Mouse (Mus musculus) MEL (cell line): Measurements from ENCODE around the gene Nup205. TPM values are rescaled to one million over a fixed set of nuclear protein-coding genes. Genes with fewer than 3 reads are reported as not detected.

Source experiments
- DNase-seq: peaks from one replicate; pipeline ENCODE4 v3.0.0; 2011; ENCODE audit warnings: low read depth, low spot score
- H3K27ac ChIP-seq: 2 replicates; pipeline ENCODE4 v1.5.1; 2012; ENCODE audit warnings: low read depth, mild to moderate bottlenecking, control low read depth, low read length, moderate library complexity; ENCODE audit not compliant: control insufficient read depth
- H3K27me3 ChIP-seq, 2 experiments: fragments of 150-350 bp in 1 of 2; sonication (generic) in 1 of 2; 2 replicates each; pipeline ENCODE4 v1.6.1; 2012; ENCODE audit warnings: low read length in 2 of 2, mild to moderate bottlenecking in 2 of 2, improper control_type of control experiment in 1 of 2, moderate library complexity in 1 of 2; ENCODE audit not compliant: insufficient read depth in 2 of 2, control insufficient read depth in 1 of 2
- H3K36me3 ChIP-seq, 2 experiments: 2 replicates each; pipeline ENCODE4 v1.6.1; 2012 to 2014; ENCODE audit warnings: low read length in 2 of 2, improper control_type of control experiment in 1 of 2, inconsistent platforms in 1 of 2, mild to moderate bottlenecking in 1 of 2; ENCODE audit not compliant: insufficient read depth in 2 of 2, control insufficient read depth in 1 of 2
- H3K4me1 ChIP-seq, 2 experiments: fragments of 150-350 bp in 1 of 2; sonication (generic) in 1 of 2; 2 replicates each; pipeline ENCODE4 v1.6.1; 2012; ENCODE audit warnings: low read length in 2 of 2, improper control_type of control experiment in 1 of 2, mild to moderate bottlenecking in 1 of 2; ENCODE audit not compliant: insufficient read depth in 2 of 2, control insufficient read depth in 1 of 2
- H3K4me3 ChIP-seq, 2 experiments: fragments of 150-350 bp in 1 of 2; sonication (generic) in 1 of 2; 2 replicates each; pipeline ENCODE4 v1.5.1; 2012; ENCODE audit warnings: low read depth in 2 of 2, low read length in 2 of 2, mild to moderate bottlenecking in 2 of 2, moderate library complexity in 2 of 2, control low read depth in 1 of 2, improper control_type of control experiment in 1 of 2; ENCODE audit not compliant: control insufficient read depth in 1 of 2, insufficient read depth in 1 of 2
- H3K79me2 ChIP-seq: 2 replicates; pipeline ENCODE4 v1.6.1; 2012; ENCODE audit warnings: mild to moderate bottlenecking, low read length, moderate library complexity; ENCODE audit not compliant: control insufficient read depth, poor library complexity, insufficient read depth
- H3K9ac ChIP-seq: 2 replicates; pipeline ENCODE4 v1.6.1; 2012; ENCODE audit warnings: low read depth, mild to moderate bottlenecking, control low read depth, low read length, moderate library complexity; ENCODE audit not compliant: control insufficient read depth, poor library complexity, severe bottlenecking
- H3K9me3 ChIP-seq: fragments of 150-350 bp; sonication (generic); replicated peaks from 2 replicates; pipeline ENCODE4 v1.6.1; 2012; ENCODE audit warnings: mild to moderate bottlenecking, low read length, improper control_type of control experiment, moderate library complexity; ENCODE audit not compliant: insufficient read depth
- BHLHE40 ChIP-seq: IDR thresholded peaks from 2 replicates; pipeline ENCODE4 v1.6.1; 2012; ENCODE audit warnings: low read depth, mild to moderate bottlenecking, inconsistent platforms, low read length, improper control_type of control experiment, borderline replicate concordance
- CHD1 ChIP-seq: IDR thresholded peaks from 2 replicates; pipeline ENCODE4 v1.6.1; 2012; ENCODE audit warnings: low read depth, mild to moderate bottlenecking, inconsistent platforms, low read length, improper control_type of control experiment
- CHD2 ChIP-seq: IDR thresholded peaks from 2 replicates; pipeline ENCODE4 v1.6.1; 2011; ENCODE audit warnings: low read length, improper control_type of control experiment
- CTCF ChIP-seq, 3 experiments: IDR thresholded peaks in 2 of 3; conservative IDR thresholded peaks in 1 of 3; 2 replicates each; pipeline ENCODE4 v1.5.1; 2011 to 2012; ENCODE audit warnings: low read length in 3 of 3, low read depth in 2 of 3, mild to moderate bottlenecking in 2 of 3, improper control_type of control experiment in 1 of 3, inconsistent platforms in 1 of 3, mixed read lengths in 1 of 3, moderate library complexity in 1 of 3; ENCODE audit not compliant: control insufficient read depth in 1 of 3, insufficient read depth in 1 of 3, poor library complexity in 1 of 3, severe bottlenecking in 1 of 3
- E2F4 ChIP-seq: IDR thresholded peaks from 2 replicates; pipeline ENCODE4 v1.6.1; 2011; ENCODE audit warnings: low read depth, low read length, improper control_type of control experiment, borderline replicate concordance
- ELF1 ChIP-seq: IDR thresholded peaks from 2 replicates; pipeline ENCODE4 v1.6.1; 2014; ENCODE audit warnings: low read depth, mild to moderate bottlenecking, inconsistent platforms, low read length, improper control_type of control experiment, moderate library complexity
- ETS1 ChIP-seq: IDR thresholded peaks from 2 replicates; pipeline ENCODE4 v1.6.1; 2012; ENCODE audit warnings: low read depth, mild to moderate bottlenecking, inconsistent platforms, low read length, improper control_type of control experiment, moderate library complexity
- GABPA ChIP-seq: IDR thresholded peaks from 2 replicates; pipeline ENCODE4 v1.6.1; 2012; ENCODE audit warnings: low read depth, mild to moderate bottlenecking, inconsistent platforms, low read length, improper control_type of control experiment, moderate library complexity
- GATA1 ChIP-seq: IDR thresholded peaks from 2 replicates; pipeline ENCODE4 v1.6.1; 2011; ENCODE audit warnings: low read depth, low read length, improper control_type of control experiment
- HCFC1 ChIP-seq: IDR thresholded peaks from 2 replicates; pipeline ENCODE4 v1.6.1; 2012; ENCODE audit warnings: low read depth, mild to moderate bottlenecking, inconsistent platforms, low read length, improper control_type of control experiment, moderate library complexity
- JUND ChIP-seq: IDR thresholded peaks from 2 replicates; pipeline ENCODE4 v1.6.1; 2011; ENCODE audit warnings: low read depth, mild to moderate bottlenecking, improper control_type of control experiment, low read length
- KAT2A ChIP-seq: conservative IDR thresholded peaks from 2 replicates; pipeline ENCODE4 v1.6.1; 2012; ENCODE audit warnings: low read depth, low read length, improper control_type of control experiment, inconsistent platforms
- MAFK ChIP-seq: IDR thresholded peaks from 2 replicates; pipeline ENCODE4 v1.6.1; 2011; ENCODE audit warnings: low read depth, mild to moderate bottlenecking, low read length, improper control_type of control experiment, borderline replicate concordance
- MAX ChIP-seq: IDR thresholded peaks from 2 replicates; pipeline ENCODE4 v1.6.1; 2011; ENCODE audit warnings: low read length, improper control_type of control experiment
- MAZ ChIP-seq: IDR thresholded peaks from 2 replicates; pipeline ENCODE4 v1.6.1; 2012; ENCODE audit warnings: low read depth, mild to moderate bottlenecking, inconsistent platforms, low read length, improper control_type of control experiment
- MEF2A ChIP-seq: IDR thresholded peaks from 2 replicates; pipeline ENCODE4 v1.6.1; 2014; ENCODE audit warnings: low read depth, mild to moderate bottlenecking, inconsistent platforms, low read length, improper control_type of control experiment; ENCODE audit not compliant: poor library complexity, insufficient replicate concordance, severe bottlenecking; ENCODE audit errors: extremely low read depth
- MXI1 ChIP-seq: IDR thresholded peaks from 2 replicates; pipeline ENCODE4 v1.6.1; 2011; ENCODE audit warnings: mild to moderate bottlenecking, low read depth, low read length, improper control_type of control experiment
- MYB ChIP-seq: IDR thresholded peaks from 2 replicates; pipeline ENCODE4 v1.6.1; 2011; ENCODE audit warnings: mild to moderate bottlenecking, low read depth, low read length, improper control_type of control experiment
- NELFE ChIP-seq: IDR thresholded peaks from 2 replicates; pipeline ENCODE4 v1.6.1; 2011; ENCODE audit warnings: low read depth, low read length, improper control_type of control experiment
- NRF1 ChIP-seq: IDR thresholded peaks from 2 replicates; pipeline ENCODE4 v1.6.1; 2014; ENCODE audit warnings: low read depth, mild to moderate bottlenecking, inconsistent platforms, low read length, improper control_type of control experiment, moderate library complexity; ENCODE audit not compliant: poor library complexity, insufficient read depth, severe bottlenecking
- POLR2A ChIP-seq, 2 experiments: IDR thresholded peaks; 2 replicates each; pipeline ENCODE4 v1.6.1; 2011 to 2012; ENCODE audit warnings: low read length in 2 of 2, mild to moderate bottlenecking in 2 of 2, control low read depth in 1 of 2, improper control_type of control experiment in 1 of 2, low read depth in 1 of 2, moderate library complexity in 1 of 2; ENCODE audit not compliant: control insufficient read depth in 1 of 2, insufficient read depth in 1 of 2, poor library complexity in 1 of 2
- POLR2AphosphoS2 ChIP-seq: IDR thresholded peaks from 2 replicates; pipeline ENCODE4 v1.6.1; 2011; ENCODE audit warnings: low read length, improper control_type of control experiment
- RAD21 ChIP-seq: IDR thresholded peaks from 2 replicates; pipeline ENCODE4 v1.6.1; 2011; ENCODE audit warnings: mild to moderate bottlenecking, low read depth, low read length, improper control_type of control experiment
- RCOR1 ChIP-seq: IDR thresholded peaks from 2 replicates; pipeline ENCODE4 v1.6.1; 2012; ENCODE audit warnings: low read depth, mild to moderate bottlenecking, inconsistent platforms, low read length, improper control_type of control experiment
- SIN3A ChIP-seq: IDR thresholded peaks from 2 replicates; pipeline ENCODE4 v1.6.1; 2012; ENCODE audit warnings: low read length, improper control_type of control experiment, inconsistent platforms
- SMC3 ChIP-seq: IDR thresholded peaks from 2 replicates; pipeline ENCODE4 v1.6.1; 2011; ENCODE audit warnings: low read depth, low read length, improper control_type of control experiment
- TAL1 ChIP-seq: IDR thresholded peaks from 2 replicates; pipeline ENCODE4 v1.6.1; 2012; ENCODE audit warnings: mild to moderate bottlenecking, inconsistent platforms, low read length, moderate library complexity, mixed read lengths
- TBP ChIP-seq: IDR thresholded peaks from 2 replicates; pipeline ENCODE4 v1.8.0; 2011; ENCODE audit warnings: low read depth, low read length, improper control_type of control experiment
- TCF12 ChIP-seq: IDR thresholded peaks from 2 replicates; pipeline ENCODE4 v1.6.1; 2014; ENCODE audit warnings: low read depth, mild to moderate bottlenecking, inconsistent platforms, low read length, improper control_type of control experiment, moderate library complexity
- UBTF ChIP-seq: IDR thresholded peaks from 2 replicates; pipeline ENCODE4 v1.6.1; 2012; ENCODE audit warnings: low read depth, mild to moderate bottlenecking, inconsistent platforms, low read length, improper control_type of control experiment, moderate library complexity, borderline replicate concordance; ENCODE audit not compliant: insufficient read depth
- USF1 ChIP-seq: IDR thresholded peaks from 2 replicates; pipeline ENCODE4 v1.6.1; 2014; ENCODE audit warnings: low read depth, mild to moderate bottlenecking, inconsistent platforms, low read length, improper control_type of control experiment, moderate library complexity
- USF2 ChIP-seq, 2 experiments: IDR thresholded peaks; 2 replicates each; pipeline ENCODE4 v1.6.1; 2011 to 2012; ENCODE audit warnings: improper control_type of control experiment in 2 of 2, low read length in 2 of 2, borderline replicate concordance in 1 of 2, inconsistent platforms in 1 of 2, low read depth in 1 of 2, mild to moderate bottlenecking in 1 of 2; ENCODE audit not compliant: insufficient read depth in 1 of 2
- ZC3H11A ChIP-seq: IDR thresholded peaks from 2 replicates; pipeline ENCODE4 v1.6.1; 2012; ENCODE audit warnings: low read depth, mild to moderate bottlenecking, inconsistent platforms, low read length, improper control_type of control experiment
- ZKSCAN1 ChIP-seq: IDR thresholded peaks from 2 replicates; pipeline ENCODE4 v1.6.1; 2012; ENCODE audit warnings: low read depth, mild to moderate bottlenecking, inconsistent platforms, low read length, improper control_type of control experiment, moderate library complexity
- ZMIZ1 ChIP-seq: IDR thresholded peaks from 2 replicates; pipeline ENCODE4 v1.6.1; 2012; ENCODE audit warnings: low read depth, mild to moderate bottlenecking, inconsistent platforms, low read length, improper control_type of control experiment, moderate library complexity
- ZNF384 ChIP-seq: IDR thresholded peaks from 2 replicates; pipeline ENCODE4 v1.6.1; 2012; ENCODE audit warnings: low read depth, mild to moderate bottlenecking, inconsistent platforms, low read length, improper control_type of control experiment
- polyA plus RNA-seq, 2 experiments: library from polyadenylated mRNA; stranded (reverse) in 1 of 2; unstranded in 1 of 2; fragments of >175 nt in 1 of 2; fragments of >200 nt in 1 of 2; gene quantifications; 2 replicates each; pipeline versions ENCODE4 v1.2.1 to v1.2.4; 2012; ENCODE audit warnings: low replicate concordance in 2 of 2, low read depth in 1 of 2; ENCODE audit not compliant: insufficient read length in 2 of 2, insufficient read depth in 1 of 2, missing spikeins in 1 of 2
- total RNA-seq: library from RNA; depleted of rRNA; stranded (reverse); fragments of 300-350 nt; gene quantifications from 2 replicates; pipeline ENCODE4 v1.2.3, GENCODE M21; 2012; rRNA removed

Gene Nup205
- total RNA-seq (82.9 and 89.6 TPM in 2 replicates), polyA plus RNA-seq (10 to 100 TPM; 32.1 to 89.3 TPM)

- Histone ChIP-seq H3K4me3 (peak within 1 kb of the TSS; percentile 67 to 89), H3K9ac (peak within 1 kb of the TSS; percentile 96), H3K27me3 (no peaks in the 10 kb centered on the region), H3K9me3 (no peaks in the 10 kb centered on the region), H3K27ac (peak within 1 kb of the TSS; percentile 95), H3K36me3 (peaks cover 2 to 15% of the 10 kb centered on the region in 2 experiments; a peak in 3 of 4 replicates), H3K79me2 (peaks cover 42% of the 10 kb centered on the region), H3K4me1 (peaks cover 0 to 3% of the 10 kb centered on the region in 2 experiments; a peak in 2 of 4 replicates)
- peak; percentile 93 for DNase-seq
- 0 out of 2 replicates have a peak, but pooled peaks have one; percentile 4 for TF ChIP-seq MXI1
- no peak for TF ChIP-seq BHLHE40
- TF ChIP-seq ETS1, result no peak
- no peak for TF ChIP-seq GABPA
- TF ChIP-seq TBP, result peak; percentile 98
- no peak for TF ChIP-seq SMC3
- TF ChIP-seq NRF1, result no peak
- TF ChIP-seq TAL1, result no peak
- no peak for TF ChIP-seq ZC3H11A
- no peak; the same call in 1 of the 2 replicates for TF ChIP-seq E2F4
- TF ChIP-seq RCOR1, result peak; percentile 67
- TF ChIP-seq NELFE, result no peak; the same call in 1 of the 2 replicates
- TF ChIP-seq KAT2A, result peak; percentile 81; the same call in 1 of the 2 replicates
- no peak for TF ChIP-seq POLR2AphosphoS2
- peak; percentile 81 for TF ChIP-seq SIN3A
- no peak for TF ChIP-seq UBTF
- peak; percentile 64 for TF ChIP-seq ZNF384
- no peak for TF ChIP-seq GATA1
- TF ChIP-seq USF2 (IDR thresholded peaks at IDR 0.05; ENCODE audit: borderline replicate concordance in 1 of 2, insufficient read depth in 1 of 2, low read depth in 1 of 2, low read length in 2 of 2), result no peak
- TF ChIP-seq ZMIZ1, result no peak
- TF ChIP-seq USF1, result no peak
- no peak for TF ChIP-seq MAFK
- peak; percentile 95 for TF ChIP-seq HCFC1
- TF ChIP-seq CTCF (IDR thresholded peaks at IDR 0.05 in 2 of 3, conservative IDR thresholded peaks at IDR 0.05 in 1 of 3; ENCODE audit: control insufficient read depth in 1 of 3, insufficient read depth in 1 of 3, low read depth in 2 of 3, low read length in 3 of 3, poor library complexity in 1 of 3, severe bottlenecking in 1 of 3), result peak in 1 of 3 experiments; percentile 26; a peak in 2 of 6 replicates
- peak; percentile 67 for TF ChIP-seq MYB
- no peak for TF ChIP-seq CHD2
- no peak for TF ChIP-seq JUND
- no peak for TF ChIP-seq ZKSCAN1
- TF ChIP-seq MAX, result peak; percentile 99
- TF ChIP-seq MEF2A, result no peak
- TF ChIP-seq RAD21, result no peak
- TF ChIP-seq ELF1, result 0 out of 2 replicates have a peak, but pooled peaks have one; percentile 38
- TF ChIP-seq CHD1, result no peak
- peak in 1 of 2 experiments; percentile 65; a peak in 1 of 4 replicates for TF ChIP-seq POLR2A (IDR thresholded peaks at IDR 0.05; ENCODE audit: control insufficient read depth in 1 of 2, insufficient read depth in 1 of 2, low read depth in 1 of 2, low read length in 2 of 2, poor library complexity in 1 of 2)
- 0 out of 2 replicates have a peak, but pooled peaks have one; percentile 77 for TF ChIP-seq MAZ
- TF ChIP-seq TCF12, result no peak
Observed at GRCm38 (mm10) chr6:35176979-35177649, at the start of gene Nup205. TSS of gene Nup205 (plus strand) at chr6:35177421.
